Mouse (Mus musculus) CD4-positive naive resting alpha-beta T cell, adult 57 days (primary cell): ENCODE measurements around the gene Tnfrsf9. TPM values are rescaled to one million over a fixed set of nuclear protein-coding genes. Genes with fewer than 3 reads are reported as not detected.

Source experiments
- total RNA-seq: library from RNA; stranded (reverse); gene quantifications from one replicate; pipeline ENCODE4 v1.2.4, GENCODE M21; 2023

The Tnfrsf9 gene
- total RNA-seq, result 6.5 TPM

DNA sequence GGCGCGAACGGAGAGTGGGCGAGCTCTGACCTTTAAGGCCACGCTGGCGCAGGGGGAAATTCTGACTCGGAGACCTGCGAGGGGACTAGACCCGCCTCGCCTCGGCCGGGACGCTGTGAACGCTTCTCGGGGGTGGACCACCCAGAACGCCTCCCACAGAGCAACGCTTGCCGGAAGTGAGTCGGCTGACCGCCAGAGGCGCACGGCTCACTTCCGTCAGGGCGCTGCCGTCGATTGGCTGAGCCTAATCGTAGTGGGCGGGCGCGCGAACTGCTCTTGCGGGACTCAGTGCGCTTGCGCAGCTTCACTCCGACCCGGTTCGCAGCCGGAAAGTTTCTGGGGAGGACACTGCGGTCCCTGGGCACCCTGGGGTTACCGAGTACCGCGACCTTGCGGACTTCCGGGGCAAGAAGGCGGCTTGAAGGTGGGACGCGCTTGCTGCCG is at the start of gene Tnfrsf9, which contains the start of gene Park7:
Tnfrsf9 (plus strand) TSS at position 273 of the 444 bp plus-strand sequence.
Park7 (minus strand) TSS at position 148 of the 444 bp plus-strand sequence.

Other genes starting within 250 kb of the Tnfrsf9 start
- 33.5 TPM for gene Errfi1, start 60.6 kb upstream of the Tnfrsf9 start, total RNA-seq
- gene Park7, start 125 bp upstream of the Tnfrsf9 start, total RNA-seq, result 152 TPM
- not detected for gene Uts2, start 82.5 kb downstream of the Tnfrsf9 start, total RNA-seq
- gene Per3, start 130.1 kb downstream of the Tnfrsf9 start, total RNA-seq, result 1.4 TPM
- 83.5 TPM for gene Vamp3, start 143.4 kb downstream of the Tnfrsf9 start, total RNA-seq
- gene Gm13090, start 175.0 kb downstream of the Tnfrsf9 start, total RNA-seq, result not detected